Mouse (Mus musculus) hematopoietic stem cell, adult 5-6 weeks (primary cell): ENCODE data around the gene Cldn3. TPM values are rescaled to one million over a fixed set of nuclear protein-coding genes. Genes with fewer than 3 reads are reported as not detected.
"Not testable (repeated sequence)": the region's sequence is repeated elsewhere in the genome, so short reads cannot be mapped to it uniquely, and the experiment has no call there.

Experiments
- ATAC-seq, 2 experiments: fragments of 125-278 bp in 1 of 2; replicated peaks in 1 of 2; 2 replicates each; pipeline ENCODE4 v1.8.0; 2016 to 2017; ENCODE audit warnings: inconsistent platforms in 2 of 2, mild to moderate bottlenecking in 2 of 2, moderate number of reproducible peaks in 2 of 2, low read depth in 1 of 2, moderate TSS enrichment in 1 of 2; ENCODE audit not compliant: low FRiP score in 2 of 2, poor library complexity in 2 of 2, severe bottlenecking in 2 of 2, insufficient read depth in 1 of 2, low TSS enrichment in 1 of 2
- total RNA-seq: library from RNA; stranded (forward); fragments of 172-1452, 232-1000 nt; gene quantifications from 2 replicates; pipeline ENCODE4 v1.2.3, GENCODE M21; 2017

Cldn3 gene
- not detected in 2 replicates for total RNA-seq

DNA sequence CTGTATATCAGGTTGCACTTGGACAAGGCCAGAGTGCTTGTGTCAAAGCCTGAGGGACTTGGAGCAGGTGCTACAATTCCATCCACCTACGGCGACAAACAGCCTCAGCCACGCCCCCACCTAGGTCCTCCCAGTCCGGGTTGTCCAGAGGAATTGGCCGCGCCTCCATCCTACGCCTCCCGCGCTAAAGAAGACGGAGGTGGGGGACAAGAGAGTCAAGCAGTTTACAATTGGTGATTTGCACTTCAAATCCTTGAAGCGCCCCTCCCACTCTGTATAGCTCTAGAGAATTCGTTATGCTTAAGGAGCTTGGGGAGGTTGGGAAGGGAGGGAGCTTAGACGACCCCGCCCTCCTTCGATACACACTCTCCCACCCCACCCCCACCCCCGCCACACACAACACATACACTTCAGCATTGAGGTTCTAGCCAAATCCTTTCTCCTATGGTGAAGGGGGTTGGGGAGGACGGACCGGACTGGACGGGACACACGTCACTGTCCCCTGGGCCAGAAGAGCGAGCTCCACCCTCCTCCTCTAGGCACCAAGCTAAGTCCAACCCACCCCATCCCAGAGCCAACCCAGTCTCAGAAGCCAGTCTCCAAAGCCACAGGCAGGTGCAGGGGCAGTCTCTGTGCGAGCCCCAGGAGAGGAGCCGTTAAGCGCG lies at the start of gene Cldn3:
Cldn3 (plus strand) TSS at position 582 of the 665 bp plus-strand sequence.
- peak in 1 of 2 experiments; percentile 22; a peak in 1 of 4 replicates for ATAC-seq

DNA sequence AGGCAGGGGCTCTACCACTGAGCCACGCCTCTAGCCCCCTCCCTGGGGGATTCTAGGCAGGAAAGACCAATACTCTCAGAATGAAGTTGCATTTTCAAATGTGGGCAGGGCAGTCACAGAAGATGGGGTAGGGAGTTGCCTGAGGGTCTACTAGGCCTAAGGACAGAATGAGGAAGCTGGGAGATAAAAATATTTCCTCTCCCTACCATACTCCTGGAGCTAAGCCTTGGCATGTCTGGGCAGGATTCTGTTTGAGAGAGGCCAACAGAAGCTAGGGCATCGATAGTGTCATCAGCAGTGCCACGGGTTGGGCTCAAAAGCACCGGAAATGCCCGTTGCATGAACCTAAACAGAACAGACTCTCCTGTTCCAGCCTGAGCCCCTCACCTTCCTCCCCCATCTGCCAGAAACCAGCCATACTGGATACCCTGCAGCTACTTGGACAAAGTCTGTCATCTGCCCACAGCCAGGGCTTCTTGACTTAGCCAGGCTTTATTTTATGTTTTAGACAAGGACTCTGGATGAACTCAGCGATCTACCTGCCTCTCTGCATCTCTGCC lies 49.3 kb upstream of the Cldn3 start:
- no peak for ATAC-seq

DNA sequence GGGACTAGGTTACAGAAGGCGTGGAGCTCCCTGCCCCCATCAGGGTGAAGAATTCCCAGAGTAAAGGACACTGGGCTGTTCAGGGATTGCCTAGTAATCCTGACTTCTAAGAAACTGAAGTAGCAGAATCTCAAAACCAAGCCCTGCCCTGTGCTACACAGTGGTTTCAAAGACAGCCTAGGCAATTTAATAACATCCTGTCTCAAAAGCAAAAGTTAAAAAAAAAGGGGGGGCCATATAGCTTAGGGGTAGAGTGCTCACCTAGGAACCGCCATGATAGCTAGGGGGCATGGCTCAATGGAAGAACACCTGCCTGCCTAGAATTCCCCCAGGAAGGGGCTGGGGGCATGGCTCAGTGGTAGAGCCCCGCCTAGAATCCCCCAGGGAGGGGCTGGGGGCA lies 46.9 kb upstream of the Cldn3 start:
- ATAC-seq: no peak

DNA sequence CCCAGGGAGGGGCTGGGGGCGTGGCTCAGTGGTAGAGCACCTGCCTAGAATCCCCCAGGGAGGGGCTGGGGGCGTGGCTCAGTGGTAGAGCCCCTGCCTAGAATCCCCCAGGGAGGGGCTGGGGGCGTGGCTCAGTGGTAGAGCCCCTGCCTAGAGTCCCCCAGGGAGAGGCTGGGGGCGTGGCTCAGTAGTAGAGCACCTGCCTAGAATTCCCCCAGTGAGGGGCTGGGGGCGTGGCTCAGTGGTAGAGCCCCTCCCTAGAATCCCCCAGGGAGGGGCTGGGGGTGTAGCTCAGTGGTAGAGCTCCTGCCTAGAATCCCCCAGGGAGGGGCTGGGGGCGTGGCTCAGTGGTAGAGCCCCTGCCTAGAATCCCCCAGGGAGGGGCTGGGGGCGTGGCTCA lies 46.5 kb upstream of the Cldn3 start:
- not testable (repeated sequence) for ATAC-seq

DNA sequence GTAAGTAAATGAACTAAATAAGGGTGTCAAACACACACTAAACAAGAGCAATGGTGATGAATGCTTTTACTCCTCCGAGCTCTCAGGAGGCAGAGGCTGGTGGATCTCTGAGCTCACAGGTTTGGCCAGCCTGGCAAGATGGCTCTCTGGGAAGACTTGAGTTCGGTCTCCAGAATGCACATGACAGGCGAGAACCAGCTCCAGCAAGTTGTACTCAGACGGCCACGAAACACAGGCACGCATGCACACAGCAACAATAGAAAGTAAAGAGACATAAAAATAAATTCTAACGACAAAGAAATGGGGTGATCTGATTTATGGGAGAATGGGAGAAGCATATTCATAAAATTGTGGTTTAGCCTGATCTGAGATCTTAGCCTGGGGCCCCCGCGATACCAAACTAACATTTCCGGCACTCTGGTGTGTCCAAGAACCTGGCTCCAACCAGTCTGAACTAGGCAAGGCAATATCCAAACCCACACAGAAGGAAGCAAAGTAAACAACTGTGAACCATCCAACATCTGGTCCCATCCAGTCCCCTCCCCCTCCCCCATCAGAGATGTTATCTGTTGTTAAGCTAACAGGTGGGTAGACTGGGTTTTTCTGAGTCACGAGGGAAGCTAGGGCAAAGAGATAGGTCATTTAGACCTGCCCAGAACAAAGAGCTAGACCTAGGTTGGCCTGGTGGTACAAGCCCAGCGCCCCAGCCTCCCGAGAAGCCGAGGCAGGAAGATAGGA lies 44.4 kb upstream of the Cldn3 start:
- no peak for ATAC-seq

DNA sequence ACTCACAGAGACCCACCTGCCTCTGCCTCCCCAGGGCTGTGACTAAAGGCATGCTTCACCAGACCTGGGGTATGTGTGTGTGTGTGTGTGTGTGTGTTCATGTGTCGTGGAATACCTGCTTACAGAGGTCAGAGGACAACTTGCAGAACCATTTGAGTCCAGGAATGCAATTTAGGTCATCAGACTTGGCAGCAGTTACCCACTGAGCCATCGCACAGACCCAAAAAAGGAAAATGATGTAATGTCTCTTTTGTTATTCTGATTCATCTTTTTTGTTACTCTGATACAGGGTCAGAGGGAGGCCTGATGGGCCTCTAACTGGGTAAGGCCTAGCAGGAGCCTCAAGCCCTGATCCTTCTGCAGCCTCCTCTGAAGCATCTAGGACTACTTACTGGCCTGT lies 43.3 kb upstream of the Cldn3 start:
- ATAC-seq: no peak

DNA sequence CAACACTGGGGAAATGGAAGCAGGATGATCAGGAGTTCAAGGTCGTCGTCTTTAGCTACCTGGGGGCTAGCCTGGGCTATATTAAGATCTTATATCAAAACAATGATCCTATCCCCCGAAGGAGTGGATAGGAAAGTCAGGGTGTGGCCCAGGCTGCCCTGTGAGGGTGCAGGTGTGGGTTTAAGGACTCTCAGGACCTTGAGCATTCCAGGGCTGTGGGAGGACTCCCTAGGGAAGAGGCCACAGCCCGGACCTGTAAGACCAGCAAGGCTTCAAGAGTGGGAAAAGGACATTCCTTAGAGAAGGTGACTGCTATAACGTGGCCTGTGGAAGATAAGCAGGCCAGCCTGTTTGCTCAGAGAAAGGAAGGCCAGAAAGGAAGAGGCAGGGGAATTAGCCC lies 41.8 kb upstream of the Cldn3 start:
- ATAC-seq: no peak

DNA sequence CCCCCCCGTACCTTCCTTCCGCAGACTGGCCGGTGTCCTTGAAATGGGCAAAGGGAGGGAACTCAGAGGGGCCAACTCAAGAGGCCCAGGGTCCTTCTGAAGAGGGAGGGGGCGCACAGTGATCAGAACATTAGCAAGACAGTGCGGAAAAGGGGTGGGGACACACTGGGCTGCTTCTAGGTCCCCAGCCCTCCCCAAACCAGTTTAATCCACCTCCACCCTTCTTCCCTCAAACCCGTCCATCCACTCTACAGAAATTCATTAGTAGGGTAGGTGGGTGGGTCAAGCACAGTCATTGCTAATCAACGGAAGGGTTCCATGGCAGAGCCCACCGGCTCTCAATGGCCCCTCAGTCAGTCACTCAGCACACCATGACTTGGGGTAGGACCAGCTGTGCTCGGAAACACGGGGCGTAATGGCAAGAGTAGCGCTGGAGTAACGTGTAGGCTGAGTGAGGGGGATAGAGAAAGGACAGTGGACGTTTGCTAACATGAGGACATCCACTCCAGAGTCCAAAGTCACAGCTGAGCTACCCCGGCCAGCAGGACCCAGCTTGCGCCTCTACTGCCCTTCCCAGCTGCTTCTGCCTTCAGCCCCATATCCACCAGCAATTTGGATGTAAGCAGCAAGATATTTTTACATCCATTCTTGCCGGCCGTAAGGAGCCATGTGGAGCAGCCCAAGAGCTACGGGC lies 40.6 kb upstream of the Cldn3 start:
- ATAC-seq: no peak

DNA sequence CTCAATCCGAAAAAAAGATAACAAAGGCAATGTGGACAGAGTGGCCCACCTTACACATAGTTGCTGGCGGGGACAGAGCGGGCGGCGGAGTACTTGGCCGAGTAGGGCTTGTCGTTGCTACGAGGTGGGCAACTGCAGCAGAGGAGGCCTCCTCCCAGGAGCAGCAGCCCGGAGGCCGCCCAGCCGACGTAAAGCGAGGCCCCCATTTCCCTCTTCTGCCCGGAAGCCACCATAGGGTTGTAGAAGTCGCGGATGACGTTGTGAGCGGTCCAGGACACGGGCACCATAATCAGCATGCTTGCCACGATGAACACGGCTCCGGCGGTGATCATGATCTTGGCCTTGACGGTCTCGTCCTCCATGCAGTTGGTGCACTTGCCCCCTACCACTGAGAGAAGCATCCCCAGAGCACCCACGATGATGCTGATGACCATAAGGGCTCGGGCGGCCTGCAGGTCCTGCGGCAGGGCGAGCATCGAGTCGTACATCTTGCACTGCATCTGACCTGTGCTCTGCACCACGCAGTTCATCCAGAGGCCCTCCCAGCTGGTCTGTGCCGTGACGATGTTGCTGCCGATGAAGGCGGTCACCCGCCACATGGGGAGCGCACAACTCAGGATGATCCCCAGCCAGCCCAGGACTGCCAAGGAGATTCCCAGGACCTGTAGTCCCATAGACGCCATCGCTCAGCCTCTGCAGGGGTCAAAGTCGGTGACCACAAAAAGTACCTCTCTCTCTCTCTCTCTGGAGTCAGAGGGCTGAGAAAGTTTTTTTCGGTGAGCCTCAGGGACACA lies 39.8 kb upstream of the Cldn3 start:
- no peak for ATAC-seq

DNA sequence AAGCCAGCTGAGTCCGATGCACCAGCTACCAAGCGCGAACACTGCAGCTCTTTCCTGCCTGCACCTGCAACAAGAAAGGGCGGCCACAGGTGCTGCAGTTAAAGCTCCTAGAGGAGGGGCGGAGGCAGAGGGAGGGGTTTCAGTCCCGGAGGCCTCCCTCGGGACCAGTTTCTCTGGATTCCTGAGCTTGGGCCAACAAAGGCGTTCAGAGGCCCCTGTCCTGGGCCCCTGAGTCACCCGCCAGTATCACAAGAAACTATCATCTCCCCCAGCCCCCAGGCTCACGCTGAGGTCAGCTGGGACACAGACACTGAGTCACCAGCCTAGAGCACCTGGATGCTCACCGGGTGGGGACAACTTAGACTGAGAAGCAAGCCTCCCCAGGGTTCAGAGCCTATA lies 39.2 kb upstream of the Cldn3 start, which contains the start of gene Cldn4:
Cldn4 (minus strand) TSS at position 78 of the 399 bp plus-strand sequence.
- no peak for ATAC-seq

DNA sequence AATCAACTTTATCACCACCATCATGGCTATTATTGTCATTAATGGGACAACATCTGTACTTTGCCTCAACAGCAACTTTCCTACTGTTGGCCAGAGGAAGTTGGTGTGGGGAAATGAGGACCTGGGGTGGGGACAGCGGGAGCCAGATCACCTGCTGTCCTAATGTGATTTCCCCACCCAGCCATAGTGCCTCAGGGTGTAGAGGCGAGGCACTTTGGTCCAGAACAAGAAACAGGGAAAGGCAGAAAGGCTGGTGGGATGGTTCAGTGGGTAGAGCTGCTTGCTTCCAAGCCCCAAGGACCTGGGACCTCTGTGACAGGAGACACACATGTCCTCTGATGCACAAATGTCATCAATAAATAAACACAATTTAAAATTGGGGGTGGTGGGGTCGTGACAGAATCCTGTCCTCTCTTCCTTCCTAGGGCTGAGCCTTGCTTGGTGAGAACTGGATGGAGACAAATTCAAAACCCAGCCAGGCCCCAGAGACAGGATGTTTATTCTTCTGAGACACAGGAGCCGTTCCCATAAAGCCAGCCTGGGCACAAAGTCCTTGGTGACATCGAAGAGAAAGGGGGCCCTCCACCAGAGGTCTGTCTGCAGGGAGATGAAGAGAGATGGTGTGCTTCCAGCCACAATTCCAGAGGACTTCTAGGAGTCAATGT lies 38.5 kb upstream of the Cldn3 start:
- ATAC-seq: no peak

DNA sequence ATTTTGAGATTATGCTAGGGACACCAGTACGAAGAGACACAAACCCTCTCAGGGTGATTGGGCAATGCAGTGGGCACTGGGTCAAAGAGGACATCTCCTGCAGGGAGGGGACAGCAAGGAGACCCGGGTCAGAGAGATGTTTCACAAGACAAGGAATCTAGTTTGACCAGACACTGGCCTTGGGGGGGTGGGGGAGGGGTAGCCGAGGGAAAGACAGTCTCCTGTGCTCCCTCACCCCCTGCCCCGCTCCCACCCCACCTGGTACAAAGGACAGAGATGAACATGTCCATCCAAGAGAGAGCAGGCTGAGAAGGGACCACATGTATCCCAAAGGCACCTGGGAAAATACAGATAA lies 38.0 kb upstream of the Cldn3 start:
- ATAC-seq: no peak

DNA sequence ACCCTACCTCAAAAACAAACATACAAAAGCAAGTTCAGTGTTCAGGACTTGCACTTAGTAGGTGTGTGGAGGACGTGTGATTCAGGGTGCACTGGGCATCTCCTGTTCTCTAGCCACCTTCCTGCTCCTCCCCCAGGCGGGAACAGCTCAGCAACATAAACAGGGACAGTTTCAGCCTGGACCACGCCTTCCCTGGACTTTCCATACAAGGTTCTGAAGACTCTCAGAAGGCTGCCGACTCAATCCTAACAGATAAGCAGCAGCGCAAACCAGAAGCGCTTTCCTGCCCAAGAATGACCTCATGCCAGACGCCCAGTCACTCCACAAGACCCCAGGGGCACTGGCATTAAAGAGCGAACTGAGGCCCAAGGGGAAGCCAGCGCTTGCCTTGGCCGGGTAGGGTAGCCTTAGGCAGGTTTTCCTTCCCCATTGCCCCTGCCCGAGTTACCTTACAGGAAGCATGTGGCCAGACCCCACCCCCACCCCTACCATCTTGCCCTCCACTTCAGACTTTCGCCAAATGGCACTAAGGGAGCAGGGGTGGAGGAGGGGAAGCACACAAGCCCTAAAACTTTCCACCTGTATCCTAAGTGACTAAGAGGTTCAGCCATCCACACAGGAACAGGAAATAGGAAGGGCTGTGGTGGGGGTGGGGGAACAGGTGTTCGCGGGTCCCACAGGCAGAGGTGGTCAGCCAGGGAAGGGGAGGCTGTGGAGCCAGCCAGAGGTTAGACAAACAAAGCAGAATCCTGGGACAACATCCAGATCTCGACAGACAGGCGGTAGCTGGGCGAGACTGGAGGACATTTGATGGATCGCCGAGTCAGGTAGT lies 34.7 kb upstream of the Cldn3 start:
- peak; percentile 54 to 67 for ATAC-seq

DNA sequence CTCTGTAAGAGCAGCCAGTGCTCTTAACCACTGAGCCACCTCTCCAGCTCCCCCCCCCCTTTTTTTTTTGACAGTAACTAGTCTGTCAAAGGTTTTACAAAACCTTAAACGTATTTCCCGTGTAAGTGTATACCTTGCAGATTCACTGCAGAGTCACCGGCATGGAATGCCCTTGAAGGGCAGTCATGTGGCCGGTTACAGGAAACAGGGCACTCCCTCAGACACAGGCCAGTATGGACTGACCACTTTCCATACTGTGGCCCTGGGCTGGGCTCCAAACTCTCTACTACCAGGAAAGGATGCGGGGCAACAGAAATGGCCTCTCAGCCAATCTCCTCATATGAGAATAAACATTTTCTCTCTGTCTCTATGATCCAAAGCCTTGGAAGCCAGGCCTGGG lies 30.5 kb upstream of the Cldn3 start:
- no peak for ATAC-seq

DNA sequence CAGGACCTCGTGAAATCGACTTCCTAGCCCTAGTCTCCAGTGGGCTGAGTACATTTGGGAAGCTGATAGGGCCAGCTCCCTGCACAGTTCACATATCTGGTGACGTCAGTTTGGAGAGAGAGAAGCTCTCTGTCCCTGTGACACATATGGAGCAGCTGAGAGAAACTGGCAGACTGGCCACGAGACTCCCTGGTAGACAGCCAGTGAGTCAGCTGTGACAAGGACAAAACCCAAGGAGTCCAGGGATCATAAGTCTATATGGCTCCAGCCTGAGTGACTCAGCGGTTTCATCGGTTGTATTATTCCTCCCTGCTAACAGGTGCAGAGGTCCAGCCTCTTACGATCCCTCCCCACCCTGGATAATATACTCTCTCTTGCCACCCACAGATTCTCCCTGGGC lies 26.9 kb upstream of the Cldn3 start:
- peak; percentile 19 to 25; a peak in 2 of 4 replicates for ATAC-seq

DNA sequence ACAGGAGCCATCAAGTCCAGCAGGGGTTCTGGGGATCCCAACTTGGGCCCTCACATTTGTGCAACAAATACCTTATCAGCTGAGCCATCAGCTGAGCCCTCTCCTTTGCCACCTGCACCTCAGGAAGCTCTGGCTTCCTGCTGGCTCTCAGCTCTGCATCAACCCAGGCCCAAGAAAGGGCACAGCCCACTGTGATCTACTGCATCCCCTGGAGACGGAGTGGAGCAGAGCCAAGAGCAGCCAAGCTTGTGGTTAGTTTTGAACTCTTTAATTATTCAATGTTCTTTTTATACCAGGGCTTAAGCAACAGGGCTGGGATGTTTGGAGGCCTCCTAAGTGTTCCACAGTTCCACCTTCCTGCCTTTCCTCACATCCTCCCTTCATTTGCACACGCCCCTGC lies 25.6 kb upstream of the Cldn3 start:
- ATAC-seq: peak; percentile 88 to 90
